20 mouse cellular contexts compared by ENCODE assay signal in genomic region chr14:100235746-100236145, GRCm38 (mm10). TPM values are rescaled to one million over a fixed set of nuclear protein-coding genes. Genes with fewer than 3 reads are reported as not detected.
DNase-seq lines count a peak whose midpoint lies in the region; ATAC-seq and TF ChIP-seq lines count a peak whose summit lies in the region.
"Had no signal": no experiment of that assay in that cellular context is flagged by ENCODE, and none has a peak within 500 bp of the region (broad histone marks: within the 10 kb centered on the region; RNA-seq: fewer than 3 reads in every experiment).

No protein-coding gene starts in this region.

- H3K27me3 ChIP-seq in heart, embryonic 16.5 days (ENCODE audit: control insufficient read depth, insufficient read depth, low read length), result no peaks in the 10 kb centered on the region
- H3K27me3 ChIP-seq in lung, embryonic 16.5 days (ENCODE audit: control insufficient read depth, insufficient read depth, low read depth, low read length), result no peaks in the 10 kb centered on the region
- no peaks in the 10 kb centered on the region for H3K27me3 ChIP-seq in forebrain, postnatal 0 days (ENCODE audit: insufficient read depth, low read length)
- H3K27me3 ChIP-seq: heart, embryonic 13.5 days; midbrain, embryonic 12.5 days; neural tube, embryonic 15.5 days; Patski had no signal

- no peak overlapping the region for H3K27ac ChIP-seq in heart, embryonic 16.5 days (ENCODE audit: low read length)
- no peak overlapping the region for H3K27ac ChIP-seq in lung, embryonic 16.5 days (ENCODE audit: low read length)
- no peak overlapping the region for H3K27ac ChIP-seq in forebrain, postnatal 0 days (ENCODE audit: low read depth, low read length)
- H3K27ac ChIP-seq: heart, embryonic 13.5 days; liver, embryonic 14.5 days; midbrain, embryonic 12.5 days; neural tube, embryonic 15.5 days; stomach, postnatal 0 days had no signal

- peaks cover 9% of the 10 kb centered on the region for H3K4me1 ChIP-seq in heart, embryonic 16.5 days (ENCODE audit: control insufficient read depth, insufficient read depth, low read length)
- peaks cover 23% of the 10 kb centered on the region for H3K4me1 ChIP-seq in lung, embryonic 16.5 days (replicated peaks; ENCODE audit: control insufficient read depth, insufficient read depth, low read length)
- no peaks in the 10 kb centered on the region for H3K4me1 ChIP-seq in forebrain, postnatal 0 days (ENCODE audit: insufficient read depth)
- H3K4me1 ChIP-seq: neural tube, embryonic 15.5 days had no signal

- TF ChIP-seq CTCF in forebrain, postnatal 0 days (IDR thresholded peaks at IDR 0.05; ENCODE audit: low read depth), result no peak

- no peak overlapping the region for H3K9ac ChIP-seq in heart, embryonic 16.5 days (ENCODE audit: low read length)
- no peak overlapping the region for H3K9ac ChIP-seq in lung, embryonic 16.5 days (ENCODE audit: low read length)
- no peak overlapping the region for H3K9ac ChIP-seq in forebrain, postnatal 0 days
- H3K9ac ChIP-seq: heart, embryonic 13.5 days; liver, embryonic 14.5 days; midbrain, embryonic 12.5 days; neural tube, embryonic 15.5 days had no signal

- 0 out of 2 replicates have a peak, but pooled peaks have one; percentile 28 for ATAC-seq in heart, embryonic 16.5 days (replicated peaks; ENCODE audit: extremely low read depth, insufficient read depth, low FRiP score)
- 0 out of 2 replicates have a peak, but pooled peaks have one; percentile 28 for ATAC-seq in lung, embryonic 16.5 days (ENCODE audit: low read depth)
- ATAC-seq in forebrain, postnatal 0 days, result peak; percentile 61
- ATAC-seq: Patski had no signal

- peak; percentile 9 to 11 for DNase-seq in cerebellum, postnatal 14 days
- DNase-seq in cerebellum, adult 18-20 months, result no peak
- no peak for DNase-seq in heart, postnatal 4 days
- DNase-seq in lung, postnatal 25 days (ENCODE audit: low spot score), result no peak
- no peak for DNase-seq in forebrain, postnatal 0 days
- DNase-seq in layer of hippocampus, postnatal 25 days (ENCODE audit: extremely low spot score in 1 of 2, low spot score in 1 of 2), result no peak
- DNase-seq: cerebellum, adult 11-12 months; embryo, embryonic 11 days; kidney, postnatal 14 days; layer of hippocampus, adult 9-11 months; right cerebral cortex, adult 18-20 months; thymus, postnatal 36 days had no signal

- 28% methylated on average over 3 of the region's 3 CpGs for WGBS in heart, embryonic 16.5 days
- WGBS in lung, embryonic 16.5 days, result 27% methylated on average over 3 of the region's 3 CpGs
- WGBS in forebrain, postnatal 0 days, result 34% methylated on average over 3 of the region's 3 CpGs

- H3K4me3 ChIP-seq in heart, embryonic 16.5 days (ENCODE audit: low read length), result no peak overlapping the region
- H3K4me3 ChIP-seq in lung, embryonic 16.5 days (ENCODE audit: low read length), result no peak overlapping the region
- H3K4me3 ChIP-seq in forebrain, postnatal 0 days (ENCODE audit: low read depth, low read length), result no peak overlapping the region
- H3K4me3 ChIP-seq: heart, embryonic 13.5 days; midbrain, embryonic 12.5 days; neural tube, embryonic 15.5 days had no signal

- no peaks in the 10 kb centered on the region for H3K9me3 ChIP-seq in heart, embryonic 16.5 days (replicated peaks; ENCODE audit: control insufficient read depth, low read length)
- H3K9me3 ChIP-seq in lung, embryonic 16.5 days (ENCODE audit: control insufficient read depth, low read length), result no peaks in the 10 kb centered on the region
- no peaks in the 10 kb centered on the region for H3K9me3 ChIP-seq in forebrain, postnatal 0 days (ENCODE audit: low read length)
- H3K9me3 ChIP-seq: heart, embryonic 13.5 days; midbrain, embryonic 12.5 days; neural tube, embryonic 15.5 days had no signal

- no peaks in the 10 kb centered on the region for H3K36me3 ChIP-seq in heart, embryonic 16.5 days (ENCODE audit: control insufficient read depth, insufficient read depth)
- no peaks in the 10 kb centered on the region for H3K36me3 ChIP-seq in lung, embryonic 16.5 days (ENCODE audit: control insufficient read depth, insufficient read depth, low read length)
- no peaks in the 10 kb centered on the region for H3K36me3 ChIP-seq in forebrain, postnatal 0 days (ENCODE audit: insufficient read depth)
- H3K36me3 ChIP-seq: heart, embryonic 13.5 days; midbrain, embryonic 12.5 days; neural tube, embryonic 15.5 days had no signal

- no peak overlapping the region for H3K4me2 ChIP-seq in heart, embryonic 16.5 days (ENCODE audit: low read depth, low read length)
- no peak overlapping the region for H3K4me2 ChIP-seq in lung, embryonic 16.5 days (ENCODE audit: low read depth, low read length)
- H3K4me2 ChIP-seq in forebrain, postnatal 0 days (ENCODE audit: low read depth), result no peak overlapping the region
- H3K4me2 ChIP-seq: heart, embryonic 13.5 days; midbrain, embryonic 12.5 days; neural tube, embryonic 15.5 days had no signal

RNA-seq across cellular contexts. Expression of gene Klf12, which starts 48.7 kb away (rescaled TPM):
- 5.9 and 6.3 TPM in 2 replicates for polyA plus RNA-seq in heart, embryonic 16.5 days (2015; fragmentation: Nextera tagmentation; extraction: Ambion mirVana)
- total RNA-seq in heart, postnatal 4 days (2021), result 10 to 100 TPM; 14.2 to 14.7 TPM
- 10.3 and 10.8 TPM in 2 replicates for polyA plus RNA-seq in lung, embryonic 16.5 days (2015; fragmentation: Nextera tagmentation; extraction: Ambion mirVana)
- total RNA-seq in forebrain, postnatal 0 days (2014; rRNA removed), result 30.3 and 47.9 TPM in 2 replicates
- polyA plus RNA-seq in forebrain, postnatal 0 days (2015; fragmentation: Nextera tagmentation; extraction: Ambion mirVana), result 9.9 and 24.4 TPM in 2 replicates
- 10 to 100 TPM; 32.9 to 40.6 TPM for total RNA-seq in layer of hippocampus, postnatal 25 days (2021)

Comparison
In these comparisons a context has a peak if more than half of its experiments do, and no peak if none do; other contexts are left out.
1. DNase-seq: peak in cerebellum, postnatal 14 days (2 of 2); none in cerebellum, adult 18-20 months (0 of 2), heart, postnatal 4 days (single experiment), lung, postnatal 25 days (single experiment), forebrain, postnatal 0 days (single experiment) and layer of hippocampus, postnatal 25 days (0 of 2).
2. Peak in every context shown above with its lines, with median percentiles within 50 percentile points of each other: ATAC-seq.